Mouse (Mus musculus) gastrocnemius, adult 8-10 months (tissue): ENCODE measurements around the gene Kcnk16. TPM values are rescaled to one million over a fixed set of nuclear protein-coding genes. Genes with fewer than 3 reads are reported as not detected.
"Not testable (repeated sequence)": the region's sequence is repeated elsewhere in the genome, so short reads cannot be mapped to it uniquely, and the experiment has no call there.

Source experiments
- DNase-seq, 2 experiments: peaks; one replicate each; pipeline ENCODE4 v3.0.0; 2022; ENCODE audit warnings: low spot score in 2 of 2
- total RNA-seq, 4 experiments: library from RNA; stranded (reverse); gene quantifications; 2 replicates each; pipeline ENCODE4 v1.2.4; 2022

Kcnk16 gene
- total RNA-seq: not detected

GRCm38 (mm10) chr14:20269082-20269809 lies at the start of gene Kcnk16:
TSS of gene Kcnk16 (minus strand) at chr14:20269199.
- DNase-seq: no peak

- DNase-seq: no peak
These were observed 46.1 kb upstream of the Kcnk16 start for GRCm38 (mm10) chr14:20315137-20315536.

DNA sequence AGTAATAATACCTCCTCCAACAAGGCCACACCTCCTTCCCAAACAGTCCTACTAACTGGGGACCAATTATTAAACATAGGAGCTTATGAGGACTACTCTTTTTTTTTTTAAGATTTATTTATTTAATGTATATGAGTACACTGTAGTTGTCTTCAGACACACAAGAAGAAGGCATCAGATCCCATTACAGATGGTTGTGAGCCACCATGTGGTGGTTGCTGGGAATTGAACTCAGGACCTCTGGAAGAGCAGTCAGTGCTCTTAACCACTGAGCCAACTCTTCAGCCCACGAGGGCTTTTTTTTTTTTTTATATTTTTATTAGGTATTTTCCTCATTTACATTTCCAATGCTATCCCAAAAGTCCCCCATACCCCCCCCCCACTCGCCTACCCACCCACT lies 36.1 kb upstream of the Kcnk16 start:
- not testable (repeated sequence) for DNase-seq

- no peak for DNase-seq
These were observed 29.1 kb upstream of the Kcnk16 start for GRCm38 (mm10) chr14:20298131-20298530.

DNA sequence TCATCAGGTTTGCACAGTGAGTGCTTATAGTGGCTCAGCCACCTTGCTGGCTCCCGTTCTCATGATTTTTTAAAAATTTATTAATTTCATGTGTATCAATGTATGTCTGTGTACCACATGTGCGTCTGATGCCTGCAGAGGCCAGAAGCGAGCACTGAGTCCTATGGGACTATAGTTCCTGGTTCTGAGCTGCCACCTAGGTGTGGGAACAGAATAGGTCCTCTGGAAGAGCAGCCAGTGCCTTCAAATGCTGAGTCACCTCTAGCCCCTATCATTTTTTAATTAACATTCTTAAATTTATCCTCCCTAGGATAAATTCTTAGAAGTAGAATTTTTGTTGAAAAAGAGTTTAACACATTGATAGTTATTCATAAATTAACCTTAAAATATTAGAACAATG lies 28.6 kb upstream of the Kcnk16 start:
- DNase-seq: no peak

DNA sequence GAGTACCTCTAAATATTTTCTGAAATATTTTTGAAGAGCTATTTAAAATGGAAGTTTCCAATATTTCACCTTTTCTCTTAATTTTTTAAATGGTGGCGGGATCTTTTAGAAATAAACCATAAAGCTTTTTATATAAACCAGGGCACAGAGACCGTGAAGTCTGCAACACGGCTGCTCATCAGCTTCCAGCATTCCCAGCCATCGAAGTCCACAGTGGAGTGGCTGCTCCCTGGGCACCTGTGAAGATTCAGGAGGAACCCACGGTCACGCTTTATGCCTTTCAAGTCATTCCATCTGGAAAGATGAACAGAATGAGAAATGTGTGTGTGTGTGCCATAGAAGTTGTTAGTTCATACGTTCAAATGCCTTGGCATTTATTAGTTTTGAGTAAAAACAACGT lies 25.9 kb upstream of the Kcnk16 start:
- DNase-seq: no peak

DNA sequence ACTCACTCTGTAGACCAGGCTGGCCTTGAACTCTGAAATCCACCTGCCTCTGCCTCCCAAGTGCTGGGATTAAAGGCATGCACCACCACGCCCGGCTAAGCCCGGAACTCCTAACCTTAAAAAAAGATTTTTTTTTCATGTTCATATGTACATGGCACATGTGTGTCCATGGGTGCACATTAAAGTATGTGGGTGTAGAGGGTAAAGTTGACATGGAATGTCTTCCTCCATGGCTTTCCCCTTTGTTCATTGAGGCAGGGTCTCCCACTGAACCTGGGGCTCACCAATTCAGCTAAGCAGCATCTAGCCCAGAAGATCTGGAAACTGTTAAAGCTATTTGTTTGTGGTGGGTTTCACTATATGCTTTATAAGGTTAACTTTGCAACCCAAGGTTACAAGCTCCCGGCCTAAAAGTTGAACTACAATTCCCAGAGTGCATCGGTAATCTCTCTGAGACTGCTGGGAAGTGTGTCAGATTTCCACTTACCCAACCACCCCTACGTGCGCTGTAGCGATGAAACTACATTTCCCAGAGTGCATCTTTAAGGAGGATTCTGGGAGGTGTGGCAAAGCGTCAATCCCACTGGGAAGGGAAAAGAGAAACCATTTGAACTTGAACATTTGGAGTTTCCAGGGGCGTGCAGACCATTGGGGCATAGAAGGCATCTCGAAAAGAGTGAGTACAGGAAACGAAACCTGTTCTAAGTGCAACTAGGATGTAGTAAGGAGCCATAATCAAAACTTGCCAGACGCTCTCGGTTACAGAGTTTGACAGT lies 25.3 kb upstream of the Kcnk16 start, which contains the start of gene Nudt13:
TSS of gene Nudt13 (plus strand) at position 581 of the 776 bp plus-strand sequence.
- peak; percentile 76 to 80 for DNase-seq

- DNase-seq: no peak
These were observed 22.4 kb upstream of the Kcnk16 start for GRCm38 (mm10) chr14:20291391-20291790.

DNA sequence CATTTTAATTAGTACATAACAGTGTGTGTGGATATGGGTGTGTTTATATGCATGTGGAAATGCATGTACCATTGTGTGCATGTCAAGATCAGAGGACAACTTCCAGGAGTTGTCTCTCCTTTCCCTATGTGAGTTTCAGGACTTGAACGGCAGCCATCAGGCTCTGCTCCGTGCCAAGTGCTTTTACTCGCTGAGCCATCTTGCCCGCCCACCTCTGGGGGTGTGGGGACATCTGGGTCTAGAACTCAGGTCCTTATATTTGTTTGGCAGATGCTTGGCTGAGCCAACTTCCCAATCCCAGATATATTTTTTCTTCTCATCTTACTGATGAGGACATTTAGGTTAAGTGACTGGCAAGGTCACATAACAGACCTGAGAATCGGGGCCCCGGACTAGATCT lies 578 bp downstream of the Kcnk16 start:
- DNase-seq: no peak

DNA sequence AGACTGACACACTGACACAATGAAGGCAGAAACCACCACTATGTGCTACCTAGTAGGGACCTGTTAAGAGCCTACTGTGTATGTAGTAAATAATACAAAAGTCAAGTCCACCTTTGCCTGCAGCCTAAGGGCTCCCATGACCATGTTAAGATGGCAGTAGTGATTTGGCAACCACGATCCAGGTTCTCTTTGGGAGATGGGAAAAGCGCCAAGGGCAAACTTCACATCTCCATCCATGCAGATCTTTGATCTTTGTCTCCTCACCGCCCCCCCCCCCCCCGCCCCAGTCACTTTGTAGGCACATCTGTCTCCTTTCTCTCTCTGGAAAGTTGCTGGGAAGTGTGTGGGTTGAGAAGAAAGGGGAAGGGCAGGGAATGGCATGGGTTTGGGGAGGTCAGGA lies 6.7 kb downstream of the Kcnk16 start:
- DNase-seq: no peak

GRCm38 (mm10) chr14:20258185-20259113 lies 10.6 kb downstream of the Kcnk16 start:
- DNase-seq: peak; percentile 47 to 59

- no peak for DNase-seq
These were observed 18.5 kb downstream of the Kcnk16 start for GRCm38 (mm10) chr14:20250237-20251171.

DNA sequence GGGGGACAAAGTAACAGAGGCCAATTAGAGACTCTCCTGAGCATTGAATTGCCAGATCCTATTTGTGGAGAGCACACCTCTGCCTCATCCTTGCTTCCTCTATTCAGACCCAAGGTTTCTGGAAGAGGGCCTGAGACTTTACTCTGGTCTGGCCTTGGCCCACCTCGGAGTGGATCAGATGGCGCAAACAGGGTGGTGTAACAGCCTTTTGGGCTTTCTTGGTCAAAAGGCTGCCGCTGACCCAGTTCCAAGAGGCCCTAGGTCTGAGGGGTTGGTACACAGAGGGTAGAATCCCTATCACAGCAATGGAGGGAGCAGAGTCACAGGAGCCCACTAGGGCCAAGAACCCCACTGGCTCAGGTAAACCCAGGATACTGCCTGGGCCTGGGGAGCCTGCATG lies 21.0 kb downstream of the Kcnk16 start:
- no peak for DNase-seq

GRCm38 (mm10) chr14:20246811-20247266 lies 22.2 kb downstream of the Kcnk16 start:
- peak; percentile 49 to 73 for DNase-seq

DNA sequence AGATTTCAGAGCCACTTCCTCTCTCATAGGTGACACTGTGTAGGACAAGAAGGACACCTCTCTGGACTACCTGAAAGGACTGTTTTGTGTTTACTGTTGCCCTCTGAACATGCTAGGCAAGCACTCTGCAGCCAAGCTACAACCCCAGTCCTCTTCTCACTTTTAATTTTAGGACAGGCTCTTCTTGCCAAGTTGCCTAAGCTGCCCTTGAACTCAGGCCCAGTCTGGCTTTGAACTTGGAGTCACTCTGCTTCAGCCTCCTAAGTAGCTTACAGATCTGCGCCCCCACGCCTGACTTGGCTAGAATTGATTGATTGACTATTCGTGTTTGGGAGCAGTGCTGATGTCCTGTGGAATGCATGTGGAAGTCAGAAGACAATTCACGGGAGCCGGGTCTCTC lies 23.1 kb downstream of the Kcnk16 start:
- no peak for DNase-seq

DNA sequence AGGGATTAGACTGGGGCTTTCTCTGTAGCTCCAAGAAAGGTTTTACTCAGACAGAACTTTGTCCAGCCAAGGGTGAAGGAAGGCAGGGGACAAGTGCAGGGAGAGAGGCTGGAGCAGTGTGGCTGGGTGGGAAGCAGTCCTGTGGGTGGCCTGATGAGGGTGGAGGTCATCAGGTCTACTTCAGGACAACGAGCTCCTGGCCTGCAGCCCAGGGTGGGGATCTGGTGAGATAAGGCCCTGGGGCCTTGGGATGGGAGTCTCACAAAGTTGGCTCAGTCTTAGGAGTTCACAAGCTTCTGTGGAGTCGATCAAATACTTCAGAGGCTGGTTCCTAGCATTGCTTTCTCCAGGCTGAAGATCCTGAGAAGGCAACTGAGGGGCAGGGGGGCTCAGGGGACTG lies 23.7 kb downstream of the Kcnk16 start:
- peak; percentile 20 to 31 for DNase-seq

DNA sequence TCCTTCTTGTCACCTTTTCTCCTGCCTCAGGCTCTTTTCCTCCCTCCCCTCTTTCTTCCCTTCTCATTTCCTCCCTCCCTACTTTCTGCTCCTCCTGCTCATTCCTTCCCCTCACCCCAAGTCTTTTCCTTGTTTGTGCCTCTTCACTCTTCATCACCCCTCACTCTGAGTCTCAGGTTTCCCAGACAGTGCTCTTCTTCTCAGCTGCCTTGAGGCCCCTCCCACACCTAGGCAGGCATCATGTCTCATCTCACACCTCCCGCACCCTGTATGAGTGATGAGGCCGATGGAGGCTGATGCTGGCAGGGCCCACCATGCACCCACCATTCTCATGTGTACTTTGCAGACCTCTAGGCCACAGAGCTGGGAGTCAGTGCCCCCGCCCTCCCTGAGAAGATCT lies 25.8 kb downstream of the Kcnk16 start:
- DNase-seq: no peak

DNA sequence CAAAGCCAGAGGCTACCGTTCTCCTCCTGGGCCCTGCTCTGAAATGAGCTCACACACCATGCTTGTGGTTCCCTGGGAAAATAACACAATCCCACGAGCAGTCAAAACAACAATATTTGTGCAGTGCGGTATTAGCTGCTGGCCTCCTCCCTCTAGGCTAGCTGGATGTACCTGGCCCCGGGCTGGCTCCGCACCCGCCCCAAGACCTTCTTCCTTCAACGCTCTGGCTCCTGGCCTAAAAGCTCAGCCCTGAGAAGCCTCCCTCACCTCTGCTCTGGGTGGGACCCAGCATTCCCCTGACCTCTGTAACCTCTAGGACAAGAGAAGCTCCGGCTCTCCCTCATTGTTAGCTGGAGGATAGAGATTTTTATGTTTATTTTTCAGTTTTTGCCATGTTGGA lies 26.5 kb downstream of the Kcnk16 start:
- no peak for DNase-seq

- DNase-seq: no peak
These were observed 34.6 kb downstream of the Kcnk16 start for GRCm38 (mm10) chr14:20234403-20234802.
